Mouse (Mus musculus) neural tube, embryonic 10.5 days (tissue): ENCODE measurements around the gene Myl4.
"Not testable (repeated sequence)": the region's sequence is repeated elsewhere in the genome, so short reads cannot be mapped to it uniquely, and the experiment has no call there.

Experiments used
- DNase-seq: peaks from one replicate; pipeline ENCODE4 v3.0.0-alpha.2; 2017; ENCODE audit warnings: low spot score; ENCODE audit errors: extremely low spot score

Gene Myl4

GRCm38 (mm10) chr11:104550406-104550974 lies at the start of gene Myl4, which contains the start of gene Cdc27:
Myl4 (plus strand) TSS chr11:104550663.
Cdc27 (minus strand) TSS chr11:104550620.
- peak; percentile 100 for DNase-seq

- no peak for DNase-seq
These were observed 42.0 kb upstream of the Myl4 start for GRCm38 (mm10) chr11:104508455-104508854.

GRCm38 (mm10) chr11:104510606-104511005 lies 39.9 kb upstream of the Myl4 start:
- no peak for DNase-seq

GRCm38 (mm10) chr11:104512436-104512835 lies 38.0 kb upstream of the Myl4 start:
- no peak for DNase-seq

- DNase-seq, result no peak
These were observed 24.5 kb upstream of the Myl4 start for GRCm38 (mm10) chr11:104525935-104526334.

- no peak for DNase-seq
These were observed 13.6 kb upstream of the Myl4 start for GRCm38 (mm10) chr11:104536843-104537242.

GRCm38 (mm10) chr11:104537945-104538555 lies 12.4 kb upstream of the Myl4 start:
- no peak for DNase-seq

- DNase-seq, result no peak
These were observed 10.7 kb upstream of the Myl4 start for GRCm38 (mm10) chr11:104539811-104540210.

GRCm38 (mm10) chr11:104543337-104543736 lies 7.1 kb upstream of the Myl4 start:
- not testable (repeated sequence) for DNase-seq

- DNase-seq, result no peak
These were observed 6.0 kb upstream of the Myl4 start for GRCm38 (mm10) chr11:104544507-104544906.

- no peak for DNase-seq
These were observed 3.0 kb upstream of the Myl4 start for GRCm38 (mm10) chr11:104547502-104547901.

GRCm38 (mm10) chr11:104549438-104550405 lies 741 bp upstream of the Myl4 start:
- DNase-seq, result peak; percentile 50

- no peak for DNase-seq
These were observed 7.6 kb downstream of the Myl4 start for GRCm38 (mm10) chr11:104558065-104558464.

- no peak for DNase-seq
These were observed 8.4 kb downstream of the Myl4 start for GRCm38 (mm10) chr11:104558651-104559403.

GRCm38 (mm10) chr11:104560971-104561370 lies 10.5 kb downstream of the Myl4 start:
- no peak for DNase-seq

GRCm38 (mm10) chr11:104563496-104563895 lies 13.0 kb downstream of the Myl4 start:
- DNase-seq, result no peak

- no peak for DNase-seq
These were observed 14.7 kb downstream of the Myl4 start for GRCm38 (mm10) chr11:104565172-104565571.

GRCm38 (mm10) chr11:104566097-104566496 lies 15.6 kb downstream of the Myl4 start:
- DNase-seq, result no peak

GRCm38 (mm10) chr11:104566796-104567195 lies 16.3 kb downstream of the Myl4 start:
- no peak for DNase-seq

- DNase-seq, result no peak
These were observed 17.3 kb downstream of the Myl4 start for GRCm38 (mm10) chr11:104567736-104568135.

GRCm38 (mm10) chr11:104568326-104568725 lies 17.9 kb downstream of the Myl4 start:
- DNase-seq, result no peak
